Mouse (Mus musculus): ENCODE results near the gene Nkain1. TPM values are rescaled to one million over a fixed set of nuclear protein-coding genes. Genes with fewer than 3 reads are reported as not detected.

Gene Nkain1
- polyA plus RNA-seq, 1 experiment = 19.6 TPM

GRCm38 (mm10) chr4:130574861-130575460 is 988 bp upstream of the Nkain1 start:
- Histone ChIP-seq H3ac (ENCODE audit: control insufficient read depth, insufficient read length) (no peak overlapping the region), H3K27me3 (ENCODE audit: control insufficient read depth, insufficient read depth, insufficient read length) (no peaks in the 10 kb centered on the region), H3K4me3 (peak overlapping the region; percentile 21), H3K79me2 (ENCODE audit: control insufficient read depth, insufficient read depth) (no peaks in the 10 kb centered on the region), H3K36me3 (ENCODE audit: control insufficient read depth, insufficient read depth) (no peaks in the 10 kb centered on the region), H3K4me2 (ENCODE audit: low read depth) (no peak overlapping the region)
- TF ChIP-seq TCF12 (IDR thresholded peaks at IDR 0.05; ENCODE audit: insufficient read depth, poor library complexity, severe bottlenecking) (no peak), USF1 (IDR thresholded peaks at IDR 0.05; ENCODE audit: low read depth) (no peak), E2F4 (IDR thresholded peaks at IDR 0.05; ENCODE audit: insufficient read depth) (no peak), CEBPB (IDR thresholded peaks at IDR 0.05; ENCODE audit: insufficient read depth, poor library complexity, severe bottlenecking) (no peak), POLR2A (IDR thresholded peaks at IDR 0.05; ENCODE audit: insufficient read length, low read depth) (no peak), REST (IDR thresholded peaks at IDR 0.05; ENCODE audit: insufficient read depth, insufficient read length) (no peak), TCF3 (IDR thresholded peaks at IDR 0.05; ENCODE audit: insufficient read length, low read depth) (no peak), POLR2AphosphoS2 (IDR thresholded peaks at IDR 0.05; ENCODE audit: insufficient read length, low read depth) (no peak), SRF (IDR thresholded peaks at IDR 0.05; ENCODE audit: control insufficient read depth, insufficient read length, low read depth) (no peak), MYOD1 (IDR thresholded peaks at IDR 0.05; ENCODE audit: control insufficient read depth in 1 of 3, insufficient read length in 2 of 3, low read depth in 2 of 3) (peak in 2 of 3 experiments; percentile 45 to 50), MAX (IDR thresholded peaks at IDR 0.05; ENCODE audit: low read depth) (no peak), MYOG (IDR thresholded peaks at IDR 0.05; ENCODE audit: control insufficient read depth in 1 of 3, insufficient read depth in 1 of 3, insufficient read length in 2 of 3, low read depth in 2 of 3) (peak in 2 of 3 experiments; percentile 33 to 49)

- H3K27me3 ChIP-seq (ENCODE audit: control insufficient read depth, insufficient read depth, insufficient read length) = no peaks in the 10 kb centered on the region
- no peaks in the 10 kb centered on the region for H3K79me2 ChIP-seq (ENCODE audit: control insufficient read depth, insufficient read depth)
- peak; percentile 11 for TF ChIP-seq TCF3 (IDR thresholded peaks at IDR 0.05; ENCODE audit: insufficient read length, low read depth)
- no peak for TF ChIP-seq CEBPB (IDR thresholded peaks at IDR 0.05; ENCODE audit: insufficient read depth, poor library complexity, severe bottlenecking)
- TF ChIP-seq MYOG (IDR thresholded peaks at IDR 0.05; ENCODE audit: control insufficient read depth in 1 of 3, insufficient read depth in 1 of 3, insufficient read length in 2 of 3, low read depth in 2 of 3) = peak in 1 of 3 experiments; percentile 36
- TF ChIP-seq TCF12 (IDR thresholded peaks at IDR 0.05; ENCODE audit: insufficient read depth, poor library complexity, severe bottlenecking) = no peak
- TF ChIP-seq MYOD1 (IDR thresholded peaks at IDR 0.05; ENCODE audit: control insufficient read depth in 1 of 3, insufficient read length in 2 of 3, low read depth in 2 of 3) = peak in 1 of 3 experiments; percentile 61
- H3K4me3 ChIP-seq = peak overlapping the region; percentile 21
- H3K4me2 ChIP-seq (ENCODE audit: low read depth) = peak overlapping the region; percentile 66
- no peaks in the 10 kb centered on the region for H3K36me3 ChIP-seq (ENCODE audit: control insufficient read depth, insufficient read depth)
- H3ac ChIP-seq (ENCODE audit: control insufficient read depth, insufficient read length) = peak overlapping the region; percentile 53
These were observed 474 bp downstream of the Nkain1 start for GRCm38 (mm10) chr4:130573351-130574047.

- H3K36me3 ChIP-seq (ENCODE audit: control insufficient read depth, insufficient read depth) = no peaks in the 10 kb centered on the region
- peak overlapping the region; percentile 21 for H3K4me3 ChIP-seq
- TF ChIP-seq TCF3 (IDR thresholded peaks at IDR 0.05; ENCODE audit: insufficient read length, low read depth) = no peak
- TF ChIP-seq TCF12 (IDR thresholded peaks at IDR 0.05; ENCODE audit: insufficient read depth, poor library complexity, severe bottlenecking) = no peak
- no peak for TF ChIP-seq CEBPB (IDR thresholded peaks at IDR 0.05; ENCODE audit: insufficient read depth, poor library complexity, severe bottlenecking)
- TF ChIP-seq E2F4 (IDR thresholded peaks at IDR 0.05; ENCODE audit: insufficient read depth) = no peak
- TF ChIP-seq POLR2A (IDR thresholded peaks at IDR 0.05; ENCODE audit: insufficient read length, low read depth) = no peak
- no peak for TF ChIP-seq POLR2AphosphoS2 (IDR thresholded peaks at IDR 0.05; ENCODE audit: insufficient read length, low read depth)
- TF ChIP-seq USF1 (IDR thresholded peaks at IDR 0.05; ENCODE audit: low read depth) = no peak
- no peak for TF ChIP-seq REST (IDR thresholded peaks at IDR 0.05; ENCODE audit: insufficient read depth, insufficient read length)
- TF ChIP-seq MYOD1 (IDR thresholded peaks at IDR 0.05; ENCODE audit: control insufficient read depth in 1 of 3, insufficient read length in 2 of 3, low read depth in 2 of 3) = no peak
- TF ChIP-seq MAX (IDR thresholded peaks at IDR 0.05; ENCODE audit: low read depth) = no peak
- TF ChIP-seq SRF (IDR thresholded peaks at IDR 0.05; ENCODE audit: control insufficient read depth, insufficient read length, low read depth) = no peak
- TF ChIP-seq MYOG (IDR thresholded peaks at IDR 0.05; ENCODE audit: control insufficient read depth in 1 of 3, insufficient read depth in 1 of 3, insufficient read length in 2 of 3, low read depth in 2 of 3) = no peak
- H3K27me3 ChIP-seq (ENCODE audit: control insufficient read depth, insufficient read depth, insufficient read length) = no peaks in the 10 kb centered on the region
- H3K79me2 ChIP-seq (ENCODE audit: control insufficient read depth, insufficient read depth) = no peaks in the 10 kb centered on the region
- H3K4me2 ChIP-seq (ENCODE audit: low read depth) = peak overlapping the region; percentile 66
- peak overlapping the region; percentile 53 for H3ac ChIP-seq (ENCODE audit: control insufficient read depth, insufficient read length)
These were observed 992 bp downstream of the Nkain1 start for GRCm38 (mm10) chr4:130573012-130573350.

- peak overlapping the region; percentile 21 for H3K4me3 ChIP-seq
- TF ChIP-seq MYOD1 (IDR thresholded peaks at IDR 0.05; ENCODE audit: control insufficient read depth in 1 of 3, insufficient read length in 2 of 3, low read depth in 2 of 3) = peak in 1 of 3 experiments; percentile 11
- TF ChIP-seq POLR2A (IDR thresholded peaks at IDR 0.05; ENCODE audit: insufficient read length, low read depth) = no peak
- no peaks in the 10 kb centered on the region for H3K27me3 ChIP-seq (ENCODE audit: control insufficient read depth, insufficient read depth, insufficient read length)
- no peaks in the 10 kb centered on the region for H3K79me2 ChIP-seq (ENCODE audit: control insufficient read depth, insufficient read depth)
- no peak overlapping the region for H3ac ChIP-seq (ENCODE audit: control insufficient read depth, insufficient read length)
- no peaks in the 10 kb centered on the region for H3K36me3 ChIP-seq (ENCODE audit: control insufficient read depth, insufficient read depth)
- H3K4me2 ChIP-seq (ENCODE audit: low read depth) = peak overlapping the region; percentile 66
These were observed 1.4 kb downstream of the Nkain1 start for GRCm38 (mm10) chr4:130572545-130572944.
